Mouse (Mus musculus) embryonic facial prominence, embryonic 12.5 days (tissue): ENCODE measurements around the gene Olfr986. TPM values are rescaled to one million over a fixed set of nuclear protein-coding genes. Genes with fewer than 3 reads are reported as not detected.

ENCODE experiments used
- ATAC-seq: fragments of 200-750 bp; cut with Nextera tagmentation; 2 replicates; pipeline ENCODE4 v1.8.0; 2017; ENCODE audit not compliant: insufficient number of reproducible peaks, insufficient read depth, low FRiP score, low TSS enrichment
- H3K27ac ChIP-seq: fragments of 300-500 bp; sonication (generic); 2 replicates; pipeline ENCODE4 v1.5.1; 2016; ENCODE audit warnings: mild to moderate bottlenecking
- H3K27me3 ChIP-seq: fragments of 300-500 bp; sonication (generic); 2 replicates; pipeline ENCODE4 v1.6.1; 2016; ENCODE audit warnings: mild to moderate bottlenecking, moderate library complexity
- H3K36me3 ChIP-seq: fragments of 300-500 bp; sonication (generic); 2 replicates; pipeline ENCODE4 v1.6.1; 2016; ENCODE audit warnings: mild to moderate bottlenecking
- H3K4me1 ChIP-seq: fragments of 300-500 bp; sonication (generic); 2 replicates; pipeline ENCODE4 v1.6.1; 2016
- H3K4me2 ChIP-seq: fragments of 300-500 bp; sonication (generic); replicated peaks from 2 replicates; pipeline ENCODE4 v1.6.1; 2016; ENCODE audit warnings: mild to moderate bottlenecking, moderate library complexity
- H3K4me3 ChIP-seq: fragments of 300-500 bp; sonication (generic); 2 replicates; pipeline ENCODE4 v1.5.1; 2016; ENCODE audit warnings: mild to moderate bottlenecking
- H3K9ac ChIP-seq: fragments of 300-500 bp; sonication (generic); 2 replicates; pipeline ENCODE4 v1.6.1; 2016; ENCODE audit warnings: mild to moderate bottlenecking, moderate library complexity
- H3K9me3 ChIP-seq: fragments of 300-500 bp; sonication (generic); 2 replicates; pipeline ENCODE4 v1.6.1; 2016; ENCODE audit warnings: mild to moderate bottlenecking, moderate library complexity
- WGBS: fragments of 180-500 bp; shearing (Covaris S2); methylation state at CpG from one replicate; pipeline ENCODE4 v1.1.7; 2016; 5-methylcytosine and 5-hydroxymethylcytosine counted together
- polyA plus RNA-seq: library from polyadenylated mRNA; unstranded; fragments of >200 nt; fragmentation: Nextera tagmentation; extraction: Ambion mirVana; gene quantifications from 2 replicates; pipeline ENCODE4 v1.2.1, GENCODE M21; 2016

Olfr986 gene
- polyA plus RNA-seq, 1 experiment from 2014 or later = 0.06 TPM

DNA sequence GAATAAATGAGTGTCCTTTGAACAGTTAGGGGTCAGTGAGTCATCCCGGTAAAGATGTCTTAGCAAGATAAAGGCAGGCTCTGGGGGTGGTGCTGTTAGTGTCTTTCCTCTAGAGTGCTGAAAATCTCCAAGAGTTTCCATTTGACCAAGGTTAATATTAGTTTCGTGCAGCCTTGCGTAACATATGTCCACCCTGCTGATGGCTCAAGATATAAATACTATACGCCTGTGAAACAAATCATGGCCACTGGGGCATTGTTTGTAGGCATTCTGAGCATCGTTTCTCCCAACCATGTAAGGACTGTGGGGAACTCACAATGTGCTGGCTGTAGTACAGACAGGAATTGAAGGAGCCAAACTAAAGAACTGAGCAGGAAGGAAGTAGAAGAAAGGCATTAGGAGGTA lies 25.8 kb downstream of the Olfr986 start:
- 88% methylated on average over 5 of the region's 5 CpGs for WGBS
- Histone ChIP-seq H3K36me3 (peaks cover 42% of the 10 kb centered on the region), H3K27me3 (no peaks in the 10 kb centered on the region), H3K4me1 (no peaks in the 10 kb centered on the region), H3K4me3 (no peak overlapping the region), H3K9ac (no peak overlapping the region), H3K9me3 (no peaks in the 10 kb centered on the region), H3K27ac (no peak overlapping the region), H3K4me2 (no peak overlapping the region)
- no peak for ATAC-seq

DNA sequence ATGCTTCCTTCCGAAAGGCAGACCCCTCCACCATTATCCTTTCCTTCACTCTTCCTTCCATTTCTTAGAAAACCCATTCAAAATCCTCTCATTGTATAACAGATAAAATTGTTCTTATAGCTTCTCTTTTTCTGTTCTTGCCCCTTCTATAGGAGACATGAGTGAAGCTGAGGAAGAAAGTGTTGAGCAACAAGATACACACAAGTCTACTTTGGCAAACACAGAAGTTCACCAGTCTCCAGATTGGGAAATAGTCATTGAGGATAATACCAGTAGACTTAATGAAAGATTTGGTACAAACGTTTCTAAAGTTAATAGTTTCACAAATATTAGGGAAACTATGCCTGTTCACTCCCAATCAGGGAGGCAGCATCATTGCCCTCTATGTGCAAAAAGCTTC lies 30.0 kb downstream of the Olfr986 start:
- no peaks in the 10 kb centered on the region for H3K9me3 ChIP-seq
- no peak overlapping the region for H3K4me2 ChIP-seq
- H3K27me3 ChIP-seq = no peaks in the 10 kb centered on the region
- ATAC-seq = no peak
- no peaks in the 10 kb centered on the region for H3K4me1 ChIP-seq
- no peak overlapping the region for H3K27ac ChIP-seq
- H3K9ac ChIP-seq = no peak overlapping the region
- peaks cover 54% of the 10 kb centered on the region for H3K36me3 ChIP-seq
- no peak overlapping the region for H3K4me3 ChIP-seq
- 88% methylated on average over 2 of the region's 2 CpGs for WGBS

DNA sequence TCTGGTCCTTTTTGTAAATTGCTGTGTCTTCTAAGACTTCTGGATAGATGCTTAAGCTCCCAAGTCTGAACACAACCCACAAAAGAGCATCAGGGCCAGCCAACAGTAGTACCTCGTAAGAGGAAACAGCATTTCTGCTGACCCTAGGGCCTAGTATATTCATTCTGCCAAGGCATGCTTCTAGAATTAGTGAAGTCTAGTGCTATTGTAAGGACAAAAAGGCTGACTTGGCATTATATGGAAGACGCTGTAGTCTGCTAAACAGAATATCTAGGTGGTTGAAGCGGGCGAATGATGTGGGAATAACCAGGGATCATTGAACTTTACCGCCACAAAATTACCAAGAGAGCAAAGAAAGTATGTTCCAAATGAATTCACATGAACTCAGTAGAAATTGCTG lies 33.3 kb downstream of the Olfr986 start:
- WGBS = 86% methylated on average over 5 of the region's 5 CpGs
- Histone ChIP-seq H3K27ac (no peak overlapping the region), H3K36me3 (peaks cover 36% of the 10 kb centered on the region), H3K27me3 (no peaks in the 10 kb centered on the region), H3K4me1 (no peaks in the 10 kb centered on the region), H3K4me2 (no peak overlapping the region), H3K9me3 (no peaks in the 10 kb centered on the region), H3K4me3 (no peak overlapping the region), H3K9ac (no peak overlapping the region)
- ATAC-seq = no peak

DNA sequence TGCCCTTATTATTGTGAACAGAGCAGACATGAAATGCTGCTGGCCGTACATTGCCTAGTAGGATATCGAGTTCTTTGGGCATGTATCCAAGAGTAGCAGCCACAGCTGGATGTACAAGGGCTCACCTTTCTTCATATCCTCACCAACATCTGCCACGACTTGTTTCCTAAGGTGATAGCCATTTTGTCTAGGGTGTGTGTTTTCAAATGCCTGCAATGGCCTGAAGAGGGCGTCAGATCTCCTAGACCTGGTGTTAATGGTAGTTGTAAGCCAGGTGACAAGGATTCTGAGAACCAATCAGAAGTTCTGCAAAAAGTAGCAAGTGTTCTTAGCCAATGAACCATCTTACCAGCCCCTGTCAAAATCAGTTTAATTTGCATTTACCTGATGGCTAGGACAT lies 35.9 kb downstream of the Olfr986 start:
- no peak for ATAC-seq
- H3K36me3 ChIP-seq = peaks cover 12% of the 10 kb centered on the region
- WGBS = 69% methylated on average over 4 of the region's 4 CpGs
- H3K4me1 ChIP-seq = no peaks in the 10 kb centered on the region
- no peak overlapping the region for H3K9ac ChIP-seq
- H3K4me2 ChIP-seq = no peak overlapping the region
- no peak overlapping the region for H3K4me3 ChIP-seq
- no peaks in the 10 kb centered on the region for H3K9me3 ChIP-seq
- no peak overlapping the region for H3K27ac ChIP-seq
- H3K27me3 ChIP-seq = no peaks in the 10 kb centered on the region

DNA sequence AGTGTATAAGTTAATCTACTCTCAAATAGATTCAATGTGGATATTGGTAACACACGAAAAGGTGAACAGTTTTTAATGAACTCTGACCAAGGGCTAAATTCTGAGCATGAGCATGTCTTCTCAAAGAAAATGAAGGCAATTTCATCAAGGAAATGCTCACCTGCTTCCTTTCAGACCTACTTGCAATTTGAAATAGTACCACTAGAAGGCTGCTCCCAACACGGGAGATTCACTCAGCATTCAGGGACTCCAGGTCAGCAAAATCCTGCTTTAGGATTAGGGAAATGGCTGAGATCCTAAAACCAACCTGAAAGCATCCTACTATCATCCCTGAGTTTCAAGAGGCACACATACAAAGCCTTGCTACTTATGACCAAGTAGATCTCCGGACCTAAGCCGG lies 43.6 kb downstream of the Olfr986 start:
- Histone ChIP-seq H3K9ac (no peak overlapping the region), H3K36me3 (no peaks in the 10 kb centered on the region), H3K4me1 (no peaks in the 10 kb centered on the region), H3K9me3 (no peaks in the 10 kb centered on the region), H3K4me2 (no peak overlapping the region), H3K4me3 (no peak overlapping the region), H3K27me3 (no peaks in the 10 kb centered on the region), H3K27ac (no peak overlapping the region)
- ATAC-seq = no peak
- WGBS = 65% methylated on average over 4 of the region's 4 CpGs

DNA sequence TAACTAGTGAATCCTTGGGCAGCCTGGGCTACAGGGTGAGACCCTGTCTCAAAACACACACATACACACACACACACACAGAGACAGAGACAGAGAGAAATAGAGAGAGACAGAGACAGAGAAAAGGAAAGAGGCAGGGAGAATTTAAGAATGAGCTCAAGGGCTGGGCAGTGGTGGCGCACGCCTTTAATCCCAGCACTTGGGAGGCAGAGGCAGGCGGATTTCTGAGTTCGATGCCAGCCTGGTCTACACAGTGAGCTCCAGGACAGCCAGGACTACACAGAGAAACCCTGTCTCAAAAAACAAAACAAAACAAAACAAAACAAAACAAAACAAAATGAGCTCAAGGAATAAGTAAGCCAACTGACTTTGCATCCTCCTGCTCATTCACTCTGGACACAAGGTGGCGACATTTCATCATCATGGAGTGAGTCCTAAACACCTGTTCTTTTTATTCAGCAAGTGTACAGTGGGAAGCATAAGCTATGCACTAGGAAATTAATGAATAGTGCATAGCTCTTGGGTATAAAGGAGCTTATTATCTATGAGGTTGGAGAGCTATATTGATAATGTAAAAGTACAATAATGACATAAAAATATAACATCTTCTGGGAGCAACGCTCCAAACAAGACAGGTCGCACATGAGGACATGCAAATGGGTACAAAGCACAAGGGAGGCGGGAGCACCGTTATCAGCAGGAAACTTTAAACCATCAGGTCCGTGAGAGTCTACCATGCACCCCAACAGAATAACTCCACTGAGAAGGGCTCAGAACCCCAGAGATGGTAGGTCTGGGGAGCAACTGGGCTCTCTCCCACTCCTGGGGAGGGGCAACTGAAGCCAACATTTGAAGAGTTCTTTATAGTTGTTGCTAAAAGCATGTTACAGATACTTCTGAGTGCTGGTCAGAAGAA lies 47.4 kb downstream of the Olfr986 start:
- Histone ChIP-seq H3K27me3 (no peaks in the 10 kb centered on the region), H3K27ac (no peak overlapping the region), H3K4me3 (no peak overlapping the region), H3K9me3 (no peaks in the 10 kb centered on the region), H3K9ac (no peak overlapping the region), H3K36me3 (no peaks in the 10 kb centered on the region), H3K4me1 (no peaks in the 10 kb centered on the region), H3K4me2 (no peak overlapping the region)
- ATAC-seq = no peak
- 74% methylated on average over 10 of the region's 10 CpGs for WGBS

DNA sequence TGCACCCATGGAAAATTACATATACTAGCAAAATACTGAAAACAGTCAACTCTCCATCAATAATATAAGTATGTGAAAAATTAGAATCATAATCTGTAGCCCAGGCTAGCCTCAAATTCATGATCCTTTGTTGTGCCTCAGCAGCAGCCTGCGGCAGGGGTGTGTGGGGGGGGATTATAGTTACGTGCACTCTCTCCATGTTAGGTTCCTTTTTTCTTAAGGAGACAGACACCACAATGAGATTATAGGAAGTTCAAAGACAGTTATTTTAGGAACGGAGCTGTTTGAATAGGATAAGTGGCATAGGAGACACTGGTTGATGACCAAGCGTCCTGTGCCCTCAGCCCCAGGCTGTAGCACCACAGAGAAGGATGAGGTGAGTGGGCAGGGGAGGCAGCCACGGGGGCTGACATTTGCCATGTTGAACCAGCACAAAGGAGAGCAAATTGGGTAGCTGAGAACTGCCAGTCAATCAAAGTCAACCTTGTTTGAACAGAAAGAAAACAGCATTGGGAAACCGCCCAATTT lies 48.1 kb downstream of the Olfr986 start:
- Histone ChIP-seq H3K27me3 (no peaks in the 10 kb centered on the region), H3K9me3 (no peaks in the 10 kb centered on the region), H3K4me2 (no peak overlapping the region), H3K9ac (no peak overlapping the region), H3K4me3 (no peak overlapping the region), H3K4me1 (no peaks in the 10 kb centered on the region), H3K27ac (no peak overlapping the region), H3K36me3 (no peaks in the 10 kb centered on the region)
- ATAC-seq = no peak
- WGBS = 57% methylated on average over 6 of the region's 6 CpGs

DNA sequence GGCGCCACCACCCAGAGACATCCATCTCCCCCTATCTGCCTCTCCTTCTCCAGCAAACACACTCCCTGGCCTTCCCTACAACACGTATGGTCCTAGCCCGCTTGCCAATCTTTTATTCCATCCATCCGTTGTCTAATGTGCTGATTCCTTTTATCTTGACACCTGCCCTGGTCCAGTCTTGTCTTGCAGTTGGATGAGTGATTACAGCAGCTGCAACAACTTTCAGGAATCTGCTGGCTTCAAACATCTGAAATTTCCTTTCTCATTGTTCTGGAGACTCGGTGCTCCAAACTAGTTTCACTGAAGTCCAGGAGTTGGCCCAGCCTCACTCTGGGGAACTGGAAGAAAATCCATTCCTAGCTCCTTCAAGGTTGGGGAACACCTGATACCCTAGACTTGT lies 48.8 kb downstream of the Olfr986 start:
- Histone ChIP-seq H3K9ac (no peak overlapping the region), H3K36me3 (no peaks in the 10 kb centered on the region), H3K27me3 (no peaks in the 10 kb centered on the region), H3K9me3 (no peaks in the 10 kb centered on the region), H3K27ac (no peak overlapping the region), H3K4me1 (no peaks in the 10 kb centered on the region), H3K4me3 (no peak overlapping the region), H3K4me2 (no peak overlapping the region)
- ATAC-seq = no peak
- WGBS = 62% methylated on average over 5 of the region's 5 CpGs

DNA sequence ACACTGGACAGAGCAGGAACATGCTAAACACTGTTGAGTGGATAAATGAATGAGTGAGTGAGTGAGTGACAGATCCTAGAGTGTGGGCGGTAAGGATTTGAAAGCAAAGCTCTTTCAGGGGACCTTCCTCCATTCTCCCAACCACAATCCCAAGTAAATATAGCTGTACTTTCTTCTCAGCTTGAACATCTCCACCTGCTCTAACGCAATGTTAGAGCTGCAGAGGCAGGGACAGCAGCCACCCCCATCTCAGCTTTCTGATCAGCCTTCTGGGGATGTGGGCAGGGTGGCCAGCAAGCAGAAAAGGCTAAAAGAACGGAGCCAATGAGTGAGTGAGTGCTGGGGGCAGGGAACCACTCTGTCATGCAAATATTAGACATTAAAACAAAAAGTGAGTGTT lies 50.3 kb downstream of the Olfr986 start:
- no peaks in the 10 kb centered on the region for H3K9me3 ChIP-seq
- no peaks in the 10 kb centered on the region for H3K4me1 ChIP-seq
- H3K9ac ChIP-seq = no peak overlapping the region
- WGBS = 80% methylated on average over 3 of the region's 3 CpGs
- no peak overlapping the region for H3K4me2 ChIP-seq
- no peak overlapping the region for H3K27ac ChIP-seq
- H3K4me3 ChIP-seq = no peak overlapping the region
- no peak for ATAC-seq
- H3K27me3 ChIP-seq = no peaks in the 10 kb centered on the region
- H3K36me3 ChIP-seq = no peaks in the 10 kb centered on the region

DNA sequence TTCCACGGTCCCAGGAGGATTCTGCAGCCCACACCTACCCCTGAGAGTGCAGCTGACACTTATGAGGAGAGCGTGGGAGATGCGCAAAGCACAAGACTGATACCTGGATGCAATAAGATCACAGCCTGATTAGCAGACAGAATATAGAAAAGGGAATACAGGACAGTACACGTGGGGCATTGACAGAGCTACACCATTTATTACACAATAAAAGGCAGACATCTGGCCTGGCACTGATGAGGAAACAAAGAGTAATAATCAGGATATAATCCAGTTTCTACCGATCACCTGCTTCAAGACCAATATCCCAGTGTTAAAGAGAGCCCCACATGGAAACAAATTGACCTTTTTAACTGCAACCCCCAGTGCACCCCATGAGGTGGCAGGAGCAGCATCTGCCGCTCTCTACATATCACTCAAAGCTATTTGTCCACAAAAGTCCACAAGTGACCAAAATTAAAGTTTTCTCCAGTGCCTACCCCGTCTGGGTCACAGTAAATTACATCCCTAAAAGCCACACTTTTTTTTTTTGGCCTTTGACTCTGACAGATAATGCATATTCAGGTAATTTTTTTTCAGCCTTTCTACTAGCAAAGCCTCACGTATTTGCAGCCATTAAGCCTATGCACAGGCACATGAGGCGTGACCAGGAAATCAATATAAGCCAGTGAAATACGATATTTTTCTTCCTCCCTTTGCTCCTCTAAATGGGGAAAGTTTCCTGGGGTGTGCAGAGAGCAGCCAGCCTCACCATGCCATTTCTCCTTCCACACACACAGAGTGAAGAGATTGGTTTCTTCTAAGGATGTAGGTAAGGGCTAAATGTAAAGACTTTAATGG lies 53.7 kb downstream of the Olfr986 start:
- Histone ChIP-seq H3K4me1 (no peaks in the 10 kb centered on the region), H3K36me3 (no peaks in the 10 kb centered on the region), H3K4me3 (no peak overlapping the region), H3K27ac (no peak overlapping the region), H3K4me2 (no peak overlapping the region), H3K9ac (no peak overlapping the region), H3K9me3 (no peaks in the 10 kb centered on the region), H3K27me3 (no peaks in the 10 kb centered on the region)
- WGBS = 59% methylated on average over 10 of the region's 10 CpGs
- peak; percentile 35; the same call in 1 of the 2 replicates for ATAC-seq

DNA sequence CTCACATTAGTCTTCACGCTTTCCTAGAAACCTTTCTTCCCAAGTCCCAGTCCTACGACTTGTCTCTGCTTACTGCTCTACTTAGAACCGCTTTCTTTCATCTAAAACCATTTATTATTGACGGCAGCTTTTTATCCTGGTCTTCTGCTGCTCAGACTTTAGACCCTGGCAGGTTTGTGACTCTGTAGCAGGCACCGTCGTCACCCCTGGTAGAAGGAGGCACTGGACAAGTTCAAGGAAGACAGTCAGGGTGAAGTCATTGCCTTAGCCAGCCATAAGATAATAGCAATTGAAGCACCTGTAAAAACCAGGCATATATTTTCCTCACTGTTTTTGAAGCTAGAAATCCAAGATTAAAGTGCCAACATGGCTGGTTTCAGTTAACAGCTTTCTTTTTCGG lies 54.5 kb downstream of the Olfr986 start:
- no peak overlapping the region for H3K4me3 ChIP-seq

More for the DNA sequence above, 54.5 kb downstream of the Olfr986 start:
- no peaks in the 10 kb centered on the region for H3K36me3 ChIP-seq
- no peaks in the 10 kb centered on the region for H3K9me3 ChIP-seq
- no peak overlapping the region for H3K4me2 ChIP-seq
- no peak overlapping the region for H3K27ac ChIP-seq
- no peak overlapping the region for H3K9ac ChIP-seq
- ATAC-seq = no peak
- H3K27me3 ChIP-seq = peaks cover 6% of the 10 kb centered on the region
- WGBS = 82% methylated on average over 7 of the region's 7 CpGs
- no peaks in the 10 kb centered on the region for H3K4me1 ChIP-seq
